Mouse (Mus musculus): ENCODE data around the gene Bche.

Gene Bche

GRCm38 (mm10) chr3:73708410-73708714, at the start of gene Bche:
Gene Bche (minus strand): TSS chr3:73708415.
- no peak for DNase-seq

DNA sequence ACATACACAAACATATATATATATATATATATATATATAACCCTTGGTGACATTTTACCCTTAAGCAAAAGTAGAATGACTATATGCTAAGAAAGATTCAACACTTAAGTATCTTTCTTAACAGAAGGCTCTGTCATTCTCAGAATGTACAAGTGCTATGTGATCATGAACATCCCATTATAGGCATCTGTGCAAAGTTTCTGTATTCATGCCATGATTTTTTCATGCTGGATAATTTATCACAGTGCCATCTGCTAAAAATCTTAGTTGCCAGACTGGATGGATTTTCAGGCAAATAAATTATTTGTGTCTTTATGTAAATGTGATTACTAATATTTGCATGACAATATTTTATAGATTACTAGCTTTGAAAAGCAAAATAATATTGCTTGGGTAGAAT, 33.8 kb upstream of the Bche start:
- DNase-seq, result no peak

DNA sequence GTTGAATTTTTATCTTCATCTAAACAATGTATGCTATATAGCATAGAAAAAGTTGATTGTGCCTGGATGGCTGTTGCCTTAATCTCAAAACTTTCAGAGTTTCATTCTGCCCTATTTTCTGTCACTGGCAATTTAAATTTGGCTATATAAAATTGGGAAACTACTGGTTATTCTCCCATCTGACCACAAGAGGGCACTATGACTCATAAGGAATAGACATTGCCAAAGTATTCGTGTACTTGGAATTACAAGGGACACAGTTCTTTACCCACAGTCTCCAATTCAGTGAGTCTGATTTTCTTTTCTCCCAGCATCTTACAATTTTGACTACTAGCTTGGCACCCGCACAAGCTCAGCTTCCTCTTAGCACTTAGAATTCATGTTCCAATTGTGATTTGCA, 23.5 kb upstream of the Bche start:
- DNase-seq, result no peak

DNA sequence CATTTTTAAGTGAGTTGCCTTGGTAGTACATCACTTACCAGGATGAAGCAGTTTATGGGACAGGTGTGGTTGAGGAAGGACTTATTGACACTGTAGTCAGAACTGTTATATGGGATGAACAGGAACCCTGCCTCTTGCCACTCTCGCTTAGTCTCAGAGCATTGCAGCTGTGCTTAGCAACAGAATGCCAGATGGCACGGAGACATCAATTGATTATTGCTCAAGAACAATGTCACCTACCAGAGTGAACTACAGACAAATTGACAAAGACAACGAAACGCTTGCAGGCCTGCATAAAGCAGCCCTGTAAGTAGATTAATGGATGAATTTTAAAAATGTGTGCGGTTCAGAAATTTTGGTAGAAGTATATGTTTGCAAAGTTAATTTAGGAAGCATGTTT, 21.3 kb upstream of the Bche start:
- no peak for DNase-seq

GRCm38 (mm10) chr3:73725711-73726110, 17.5 kb upstream of the Bche start:
- DNase-seq, result no peak

DNA sequence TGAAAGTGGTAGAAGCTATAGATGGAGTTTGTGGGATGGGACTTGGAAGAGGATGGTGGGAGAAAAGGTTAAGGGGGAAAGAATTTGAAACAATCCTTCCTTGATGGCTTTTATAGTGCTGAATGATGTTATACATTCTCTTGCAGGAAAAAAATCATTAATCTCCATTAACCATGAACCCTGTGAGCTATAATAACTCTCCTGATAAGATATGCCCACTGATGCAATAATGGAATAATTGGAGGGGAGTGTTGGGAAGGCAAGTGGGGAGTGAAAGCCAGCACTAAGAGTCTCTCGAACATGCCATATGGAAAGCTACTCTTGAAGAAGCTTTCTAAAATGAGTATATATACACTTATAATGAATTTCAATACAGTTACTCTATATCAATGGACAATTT, 16.7 kb upstream of the Bche start:
- no peak for DNase-seq

- DNase-seq, result no peak
Measured at GRCm38 (mm10) chr3:73717610-73718284, 9.5 kb upstream of the Bche start.

DNA sequence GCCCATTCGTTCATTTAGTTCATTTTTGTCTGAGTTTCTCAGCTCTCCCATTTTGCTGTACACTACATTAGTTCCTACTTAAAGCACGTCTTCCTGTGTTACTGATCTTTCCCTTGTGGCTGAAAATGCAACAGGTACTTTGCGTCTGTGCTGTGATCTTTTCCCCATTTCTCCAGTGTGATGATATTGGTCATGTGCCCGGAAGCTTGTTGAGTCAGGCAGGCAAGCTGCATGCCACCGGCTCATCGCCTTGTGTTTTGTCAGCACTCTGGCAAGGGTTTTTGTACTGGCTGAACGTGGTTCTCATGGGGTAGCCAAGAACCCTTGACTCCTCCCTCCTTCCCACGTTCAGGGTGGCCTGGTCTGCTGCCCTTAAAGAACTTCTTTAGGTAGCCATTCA, 1.7 kb upstream of the Bche start:
- no peak for DNase-seq

GRCm38 (mm10) chr3:73707461-73708409, 480 bp downstream of the Bche start:
- DNase-seq, result peak; percentile 19

DNA sequence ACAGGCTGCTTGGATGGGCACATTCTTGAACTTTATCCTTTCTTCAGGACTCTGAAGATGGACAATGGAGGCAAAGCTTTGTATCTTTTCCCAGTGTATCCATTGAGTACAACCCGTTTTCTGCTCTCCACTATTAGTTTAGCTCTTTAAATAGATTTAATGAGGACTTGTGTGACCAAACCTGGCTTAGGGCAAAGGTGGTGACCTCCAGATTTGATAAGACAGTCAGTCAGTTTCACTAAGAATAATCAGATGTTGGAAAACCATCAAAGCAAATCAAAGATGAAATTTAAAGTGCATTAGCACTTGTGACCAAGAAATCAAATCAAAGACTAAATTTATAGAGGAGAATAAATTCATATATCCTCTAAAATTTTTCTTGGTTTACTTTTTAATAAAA, 1.7 kb downstream of the Bche start:
- no peak for DNase-seq

DNA sequence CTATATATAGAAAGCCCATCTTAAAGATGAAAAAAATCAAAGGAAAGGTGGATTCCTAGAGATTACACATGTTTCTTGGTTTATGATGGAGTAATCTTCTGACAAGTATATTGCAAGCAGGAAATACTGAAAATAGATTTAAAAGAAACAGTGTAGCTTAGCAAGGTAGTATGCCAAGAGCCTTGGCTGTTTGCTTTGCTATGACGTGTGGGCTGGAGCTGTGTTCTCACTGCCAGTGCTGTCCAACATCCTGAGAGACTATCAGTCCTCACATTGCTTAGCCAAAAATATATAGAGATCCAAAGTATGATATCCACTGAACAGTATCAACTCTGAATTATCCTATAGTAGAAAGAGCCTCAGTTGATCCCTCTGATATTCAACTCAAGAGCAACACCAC, 9.3 kb downstream of the Bche start:
- DNase-seq, result no peak

GRCm38 (mm10) chr3:73673333-73673732, 34.9 kb downstream of the Bche start:
- no peak for DNase-seq

DNA sequence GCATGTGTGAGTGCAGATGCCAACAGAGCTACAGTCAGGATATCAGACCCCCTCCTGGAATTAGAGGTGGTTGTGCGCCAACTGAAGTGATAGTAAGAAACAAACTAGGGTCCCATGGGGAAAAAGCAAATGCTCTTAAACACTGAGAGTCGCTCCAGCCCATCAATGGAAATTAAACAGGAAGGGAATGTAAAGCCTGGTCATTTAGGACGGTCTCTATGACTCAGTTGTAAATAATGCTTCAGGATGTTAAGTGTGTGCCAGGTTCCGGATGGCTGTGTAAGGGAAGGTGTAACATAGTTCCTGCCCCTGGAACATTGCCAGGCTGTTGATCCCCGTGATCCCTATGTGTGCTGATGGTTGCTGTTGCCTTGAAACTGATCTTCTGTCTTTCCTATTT, 40.0 kb downstream of the Bche start:
- no peak for DNase-seq

GRCm38 (mm10) chr3:73667245-73668131, 40.7 kb downstream of the Bche start:
- no peak for DNase-seq

- no peak for DNase-seq
Measured at GRCm38 (mm10) chr3:73650281-73650680, 57.9 kb downstream of the Bche start.

GRCm38 (mm10) chr3:73647064-73647463, 61.2 kb downstream of the Bche start:
- DNase-seq, result no peak

DNA sequence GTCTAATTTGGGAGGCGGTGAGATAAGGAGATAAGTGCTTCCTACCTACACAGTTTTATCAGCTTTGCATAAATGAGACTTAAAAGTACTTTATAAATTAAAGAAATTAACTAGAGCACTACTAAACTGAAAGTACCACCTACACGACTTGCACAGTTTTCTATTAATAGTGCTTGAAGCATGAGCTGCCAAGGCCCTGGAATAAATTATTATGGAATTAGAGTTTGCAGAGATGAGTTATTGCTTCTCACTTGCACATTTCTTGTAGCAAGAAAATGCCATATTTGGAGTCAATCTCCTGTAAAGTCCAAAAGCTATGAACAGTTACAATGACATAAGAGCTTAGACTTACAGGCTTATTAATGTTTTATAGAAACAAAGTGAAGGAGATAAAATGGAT, 96.8 kb downstream of the Bche start:
- no peak for DNase-seq

DNA sequence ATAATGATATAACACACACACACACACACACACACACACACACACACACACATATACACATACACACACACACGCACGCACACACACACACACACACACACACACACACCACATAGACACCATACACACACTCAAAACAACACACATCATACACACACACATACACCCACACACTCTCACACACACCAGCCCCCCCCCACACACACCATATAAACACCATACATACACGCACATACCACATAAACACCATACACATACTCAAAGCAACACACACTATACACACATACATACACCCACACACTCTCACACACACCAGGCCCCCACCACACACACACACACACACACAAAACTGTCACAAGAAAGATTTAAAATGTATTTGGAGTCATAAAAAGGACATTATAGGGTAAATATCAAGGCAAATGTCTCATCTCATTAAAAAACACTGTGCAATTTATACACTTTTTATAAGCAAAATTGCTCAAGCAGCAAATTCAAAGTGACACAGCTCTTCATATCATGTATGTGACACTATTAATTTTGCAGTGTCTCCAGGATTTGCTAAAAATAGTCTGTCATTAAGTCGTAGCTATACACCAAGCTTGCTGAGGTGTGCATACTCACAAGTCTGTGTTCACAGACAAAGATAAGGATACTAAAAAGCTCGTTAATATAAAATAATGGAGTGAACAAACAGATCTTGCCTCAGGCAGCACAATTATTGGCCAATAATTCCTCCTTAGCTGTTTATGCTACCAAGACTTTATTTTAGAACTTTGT, 116.3 kb downstream of the Bche start:
- DNase-seq, result no peak

Measured in kidney, adult 9 months (tissue).